Mouse (Mus musculus) ES-E14 (cell line): Measurements from ENCODE around the gene Insr.

Experiments
- CHD2 ChIP-seq: IDR thresholded peaks from 2 replicates; pipeline ENCODE4 v1.6.1; 2014; ENCODE audit warnings: mild to moderate bottlenecking, low read depth, low read length, inconsistent platforms
- HCFC1 ChIP-seq: IDR thresholded peaks from 2 replicates; pipeline ENCODE4 v1.6.1; 2012; ENCODE audit warnings: low read length, inconsistent platforms, borderline replicate concordance; ENCODE audit not compliant: insufficient read depth
- ZC3H11A ChIP-seq: IDR thresholded peaks from 2 replicates; pipeline ENCODE4 v1.6.1; 2012; ENCODE audit warnings: low read depth, mild to moderate bottlenecking, inconsistent platforms, low read length, borderline replicate concordance

DNA sequence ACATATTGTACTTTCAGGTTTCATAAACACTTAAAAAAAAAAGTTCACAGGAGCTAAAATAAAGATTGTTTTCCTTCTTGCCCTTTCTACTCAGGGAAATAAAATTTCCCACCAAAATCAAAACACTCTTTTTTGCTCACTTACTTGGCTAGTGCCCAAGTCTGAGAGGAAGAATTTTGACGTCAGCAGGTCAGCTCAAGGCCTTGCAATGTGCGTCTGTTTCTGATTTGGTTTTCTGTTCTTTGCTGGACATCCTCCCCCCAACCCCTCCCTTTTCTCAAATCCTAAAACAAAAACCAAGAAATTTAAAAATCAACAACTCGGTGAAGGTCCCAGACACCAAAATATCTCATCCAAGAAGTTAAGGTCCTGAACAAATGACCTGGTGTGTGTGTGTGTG, 70.1 kb downstream of the Insr start:
- TF ChIP-seq HCFC1 (no peak), ZC3H11A (no peak), CHD2 (no peak)
